Mouse (Mus musculus) myocyte (in vitro differentiated cells): ENCODE results near the gene Hhat.

Experiments
- CEBPB ChIP-seq: IDR thresholded peaks from 2 replicates; pipeline ENCODE4 v1.6.1; 2011; ENCODE audit warnings: mild to moderate bottlenecking, moderate library complexity; ENCODE audit not compliant: poor library complexity, insufficient read depth, severe bottlenecking
- E2F4 ChIP-seq: IDR thresholded peaks from one replicate; pipeline ENCODE4 v1.6.1; 2011; ENCODE audit warnings: mild to moderate bottlenecking, control low read depth, moderate library complexity; ENCODE audit not compliant: insufficient read depth
- MAX ChIP-seq: IDR thresholded peaks from one replicate; pipeline ENCODE4 v1.6.1; 2011; ENCODE audit warnings: low read depth, mild to moderate bottlenecking, control low read depth
- MYOG ChIP-seq, 3 experiments: IDR thresholded peaks; one replicate each; pipeline ENCODE4 v1.6.1; 2011; ENCODE audit warnings: control low read depth in 2 of 3, low read depth in 2 of 3, mild to moderate bottlenecking in 2 of 3; ENCODE audit not compliant: insufficient read length in 2 of 3, control insufficient read depth in 1 of 3, insufficient read depth in 1 of 3
- POLR2A ChIP-seq: IDR thresholded peaks from one replicate; pipeline ENCODE4 v1.6.1; 2011; ENCODE audit warnings: low read depth, mild to moderate bottlenecking, control low read depth, moderate library complexity; ENCODE audit not compliant: insufficient read length
- POLR2AphosphoS2 ChIP-seq: IDR thresholded peaks from one replicate; pipeline ENCODE4 v1.6.1; 2011; ENCODE audit warnings: low read depth, control low read depth; ENCODE audit not compliant: insufficient read length
- SRF ChIP-seq: IDR thresholded peaks from one replicate; pipeline ENCODE4 v1.6.1; 2011; ENCODE audit warnings: low read depth; ENCODE audit not compliant: control insufficient read depth, insufficient read length
- TCF12 ChIP-seq: IDR thresholded peaks from one replicate; pipeline ENCODE4 v1.6.1; 2011; ENCODE audit warnings: mild to moderate bottlenecking, control low read depth; ENCODE audit not compliant: poor library complexity, insufficient read depth, severe bottlenecking
- TCF3 ChIP-seq: IDR thresholded peaks from one replicate; pipeline ENCODE4 v1.6.1; 2011; ENCODE audit warnings: low read depth, control low read depth; ENCODE audit not compliant: insufficient read length
- USF1 ChIP-seq: IDR thresholded peaks from one replicate; pipeline ENCODE4 v1.6.1; 2011; ENCODE audit warnings: low read depth, mild to moderate bottlenecking, control low read depth, moderate library complexity

- TF ChIP-seq POLR2A (no peak), E2F4 (no peak), CEBPB (no peak), POLR2AphosphoS2 (no peak), TCF3 (no peak), MAX (no peak), USF1 (no peak), MYOG (IDR thresholded peaks at IDR 0.05; ENCODE audit: control insufficient read depth in 1 of 3, insufficient read depth in 1 of 3, insufficient read length in 2 of 3, low read depth in 2 of 3) (no peak), TCF12 (no peak), SRF (no peak)
Measured at GRCm38 (mm10) chr1:192663608-192664007, 107.4 kb downstream of the Hhat start.
